Mouse (Mus musculus): ENCODE measurements around the gene Gm17660.

The Gm17660 gene

DNA sequence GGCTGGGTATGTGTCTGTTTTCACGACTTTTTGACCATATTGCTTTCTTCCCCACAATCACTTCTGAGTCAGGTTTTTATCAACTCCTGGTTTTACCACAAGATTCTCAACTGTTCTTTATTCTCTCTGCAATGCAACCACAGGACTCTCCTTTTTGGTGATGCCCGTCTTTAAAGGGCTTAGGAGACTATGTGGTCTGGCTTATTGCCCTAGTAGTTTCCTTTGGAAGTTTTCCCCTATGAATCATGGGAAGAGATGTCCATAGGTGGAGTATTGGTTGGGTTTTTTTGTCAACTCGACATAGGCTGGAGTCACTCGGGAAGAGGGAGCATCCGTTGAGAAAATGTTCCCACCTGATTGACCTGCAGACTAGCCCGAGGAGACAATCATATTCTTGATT, 3.3 kb upstream of the Gm17660 start:
- no peak for DNase-seq (ENCODE audit: low spot score in 2 of 2)

GRCm38 (mm10) chr5:104076361-104076760, 1.0 kb downstream of the Gm17660 start:
- DNase-seq (ENCODE audit: low spot score in 2 of 2), result no peak

DNA sequence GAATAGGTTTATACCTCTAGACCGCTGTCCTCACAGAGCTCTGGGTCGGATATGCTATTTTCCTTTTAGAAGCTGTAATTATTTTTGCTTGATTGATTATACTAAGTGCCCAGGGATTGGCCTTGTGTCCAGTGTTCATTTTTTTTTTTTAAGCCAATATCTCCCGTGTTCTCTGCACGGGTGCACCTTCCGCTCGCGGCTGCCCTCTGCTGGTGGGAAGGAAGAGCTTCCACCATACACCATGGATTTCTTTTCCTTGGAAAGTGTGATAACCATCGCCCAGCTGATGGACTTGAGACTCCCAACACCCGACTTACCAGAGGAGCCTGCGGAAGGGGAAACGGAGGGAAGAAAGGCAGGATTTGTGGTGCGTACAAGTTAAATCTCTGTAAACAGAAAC, 3.0 kb downstream of the Gm17660 start:
- DNase-seq (ENCODE audit: low spot score in 2 of 2), result peak; percentile 46 to 50

DNA sequence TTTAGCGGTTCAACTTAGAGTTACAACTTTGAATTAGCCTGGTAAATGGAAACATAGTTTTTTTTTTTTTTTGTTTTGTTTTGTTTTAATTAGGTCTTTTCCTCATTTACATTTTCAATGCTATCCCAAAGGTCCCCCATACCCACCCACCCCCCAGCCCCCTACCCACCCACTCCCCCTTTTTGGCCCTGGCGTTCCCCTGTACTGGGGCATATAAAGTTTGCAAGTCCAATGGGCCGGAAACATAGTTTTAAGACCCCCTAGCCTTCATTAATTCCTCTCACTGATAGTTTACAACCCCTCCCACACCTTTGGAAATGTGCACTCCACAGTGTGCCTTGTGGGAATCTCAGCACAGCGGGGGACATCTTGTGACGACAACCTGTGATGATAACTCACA, 3.8 kb downstream of the Gm17660 start:
- no peak for DNase-seq (ENCODE audit: low spot score in 2 of 2)

GRCm38 (mm10) chr5:104072272-104072886, 5.0 kb downstream of the Gm17660 start:
- no peak for DNase-seq (ENCODE audit: low spot score in 2 of 2)

DNA sequence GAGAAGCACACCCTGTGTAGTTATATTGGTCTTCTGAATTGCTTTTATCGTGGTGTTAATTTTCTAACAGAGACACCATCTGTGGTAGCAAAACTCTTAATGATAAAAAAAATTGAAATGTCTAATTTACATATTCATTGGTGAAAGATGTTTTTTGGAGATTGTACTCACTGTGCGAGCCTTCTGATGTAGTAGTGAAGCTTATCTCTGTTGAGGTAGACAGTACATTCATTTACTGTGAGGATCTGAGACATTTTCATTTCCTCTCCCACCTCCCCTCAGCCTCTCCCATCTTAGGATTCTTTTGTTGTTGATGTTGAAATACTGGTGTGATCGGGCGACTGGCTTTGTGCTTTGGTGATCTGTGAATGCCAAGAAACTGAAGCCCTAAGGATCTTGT, 6.4 kb downstream of the Gm17660 start:
- no peak for DNase-seq (ENCODE audit: low spot score in 2 of 2)

- DNase-seq (ENCODE audit: low spot score in 2 of 2), result peak in 1 of 2 experiments; percentile 15
Observed at GRCm38 (mm10) chr5:104068751-104069150, 8.7 kb downstream of the Gm17660 start.

GRCm38 (mm10) chr5:104062773-104063551, 14.4 kb downstream of the Gm17660 start:
- DNase-seq (ENCODE audit: low spot score in 2 of 2), result no peak

- DNase-seq (ENCODE audit: low spot score in 2 of 2), result no peak
Observed at GRCm38 (mm10) chr5:104061936-104062772, 15.3 kb downstream of the Gm17660 start.

GRCm38 (mm10) chr5:104060429-104060828, 17.0 kb downstream of the Gm17660 start:
- DNase-seq (ENCODE audit: low spot score in 2 of 2), result no peak

DNA sequence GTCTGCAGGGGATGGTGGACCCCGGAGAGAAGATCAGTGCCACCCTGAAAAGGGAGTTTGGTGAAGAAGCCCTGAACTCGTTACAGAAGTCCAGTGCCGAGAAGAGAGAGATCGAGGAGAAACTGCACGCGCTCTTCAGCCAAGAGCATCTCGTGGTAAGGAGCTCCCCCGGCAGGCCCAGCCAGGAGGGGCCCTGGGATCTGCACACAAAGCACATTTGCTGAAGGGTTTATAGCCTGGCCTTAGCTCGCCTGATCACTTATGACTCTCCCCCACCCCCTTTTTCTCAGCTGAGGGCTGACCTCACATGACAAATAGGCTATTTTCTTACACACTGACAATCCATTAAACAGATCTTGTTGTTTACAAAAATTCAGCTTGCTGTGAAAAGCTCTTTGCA, 17.8 kb downstream of the Gm17660 start:
- DNase-seq (ENCODE audit: low spot score in 2 of 2), result no peak

DNA sequence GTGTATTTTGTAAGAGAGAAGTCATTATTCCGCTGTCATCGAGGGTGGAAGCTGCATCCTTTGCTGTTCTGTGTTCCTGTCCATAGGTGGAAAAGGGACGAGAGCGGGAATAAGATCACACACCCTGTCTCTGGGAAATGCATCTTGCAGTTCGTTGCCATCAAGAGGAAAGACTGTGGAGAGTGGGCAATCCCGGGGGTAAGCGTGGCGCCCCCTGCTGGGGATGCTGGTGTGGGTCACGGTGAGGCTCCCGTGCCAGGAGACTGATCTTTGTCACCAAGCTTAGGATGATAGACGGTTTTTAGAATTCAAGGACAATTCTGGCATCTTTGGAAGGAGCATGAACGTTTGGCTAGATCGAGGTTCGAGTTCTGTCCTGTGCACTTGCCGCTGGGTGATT, 19.4 kb downstream of the Gm17660 start:
- DNase-seq (ENCODE audit: low spot score in 2 of 2), result peak in 1 of 2 experiments; percentile 43

GRCm38 (mm10) chr5:104056295-104056694, 21.1 kb downstream of the Gm17660 start:
- DNase-seq (ENCODE audit: low spot score in 2 of 2), result no peak

GRCm38 (mm10) chr5:104055816-104056215, 21.6 kb downstream of the Gm17660 start:
- DNase-seq (ENCODE audit: low spot score in 2 of 2), result no peak

DNA sequence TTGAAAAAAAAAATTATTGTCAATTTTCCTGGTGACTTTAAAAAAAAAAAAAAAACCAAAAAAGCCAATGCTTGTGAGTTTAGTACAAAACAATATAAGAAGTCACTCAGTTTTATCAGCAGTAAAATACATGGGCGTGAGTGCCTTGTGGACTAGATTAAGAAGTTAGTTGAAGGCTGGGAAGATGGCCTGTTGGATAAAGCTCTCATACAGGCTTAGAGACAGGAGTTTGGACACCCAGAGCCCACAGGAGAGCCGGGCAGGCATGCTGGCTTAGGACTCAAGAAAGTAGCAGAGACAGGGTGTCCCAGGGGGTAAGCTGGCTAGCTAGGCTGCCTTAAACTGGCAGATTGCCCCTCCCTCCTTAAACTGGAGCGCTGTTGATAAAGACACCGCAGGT, 22.5 kb downstream of the Gm17660 start:
- no peak for DNase-seq (ENCODE audit: low spot score in 2 of 2)

DNA sequence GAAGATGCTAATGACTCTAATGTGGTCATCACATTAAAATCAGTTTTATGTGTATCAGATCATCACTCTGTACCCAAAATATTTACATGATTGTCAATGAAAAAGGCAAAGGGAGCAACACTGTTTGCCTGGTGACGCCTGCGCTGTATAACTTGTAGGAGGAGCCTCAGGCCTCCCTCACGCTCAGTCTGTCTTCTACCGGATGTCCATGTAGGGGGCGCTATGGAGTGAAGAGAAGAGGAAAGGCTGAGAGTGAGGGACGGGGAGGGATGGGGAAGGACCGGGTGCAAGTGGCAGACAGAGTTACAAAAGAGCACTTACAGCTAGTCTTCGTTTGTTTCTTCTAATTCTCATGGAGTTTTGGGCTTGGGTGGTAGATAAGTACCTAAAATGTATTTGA, 24.5 kb downstream of the Gm17660 start:
- DNase-seq (ENCODE audit: low spot score in 2 of 2), result no peak

DNA sequence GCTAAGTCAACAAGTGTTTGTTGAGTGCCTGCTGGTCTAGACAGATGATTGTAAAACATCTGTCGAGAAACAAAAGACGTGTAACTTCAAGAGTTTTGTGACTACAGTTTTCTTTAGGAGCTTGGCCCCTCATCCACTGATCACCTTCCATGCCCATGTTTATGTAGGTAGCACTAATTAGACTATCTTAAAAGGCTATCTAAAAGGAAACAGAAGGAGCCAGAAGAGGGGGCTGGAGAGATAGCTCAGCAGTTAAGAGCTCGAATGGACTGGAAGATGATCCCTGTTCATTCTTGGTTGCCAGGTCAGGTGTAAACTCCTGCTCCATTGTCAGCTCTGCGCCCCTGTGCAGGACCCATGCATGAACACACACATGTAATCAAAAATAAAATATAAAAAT, 29.3 kb downstream of the Gm17660 start:
- no peak for DNase-seq (ENCODE audit: low spot score in 2 of 2)

DNA sequence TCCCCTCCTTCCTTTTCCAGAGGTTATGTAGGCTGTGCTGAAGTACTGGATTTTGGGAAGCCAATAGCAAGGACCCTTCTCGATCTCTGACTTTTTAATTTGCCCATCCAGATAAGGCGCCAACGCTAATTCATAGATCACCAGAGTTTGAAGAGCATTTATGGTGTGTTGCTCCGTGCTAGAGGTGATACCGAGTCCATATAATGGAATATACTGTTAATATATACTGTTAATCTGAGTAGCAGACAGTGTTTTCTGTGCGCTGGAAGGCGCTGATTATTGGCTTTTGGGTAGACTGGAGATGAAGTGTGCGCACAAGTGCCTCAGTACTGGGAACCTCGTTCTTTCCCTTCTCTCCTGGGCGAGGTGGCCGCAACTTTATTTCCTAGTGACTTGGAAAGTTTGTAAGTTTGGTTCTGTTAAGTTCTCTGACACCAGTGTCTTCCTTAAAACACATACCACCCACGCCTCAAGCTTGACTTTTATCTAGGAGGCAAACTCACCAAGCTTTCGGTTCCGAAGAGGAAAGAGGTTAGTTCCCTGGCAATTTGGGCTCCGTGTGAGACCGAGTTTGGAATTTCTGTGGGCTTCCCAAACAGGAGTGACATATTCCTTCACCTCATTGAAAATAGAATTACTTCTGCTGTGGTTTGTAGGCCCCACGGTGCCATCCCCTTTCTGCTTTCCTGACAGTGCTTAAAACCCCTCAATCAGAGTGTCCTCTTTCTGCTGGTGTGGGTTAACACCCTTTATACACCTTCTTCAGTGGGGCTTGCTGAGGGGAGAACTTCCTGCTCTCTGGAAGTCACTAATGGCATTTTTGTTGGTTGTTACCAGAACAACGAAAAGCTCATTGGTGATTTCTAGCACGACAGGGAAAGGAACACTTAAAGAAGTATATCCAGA, 30.0 kb downstream of the Gm17660 start:
- no peak for DNase-seq (ENCODE audit: low spot score in 2 of 2)

- DNase-seq (ENCODE audit: low spot score in 2 of 2), result peak; percentile 93 to 95
Observed at GRCm38 (mm10) chr5:104046256-104047199, 30.9 kb downstream of the Gm17660 start, which contains the start of gene Nudt9. Gene Nudt9 (plus strand): TSS chr5:104046306.

DNA sequence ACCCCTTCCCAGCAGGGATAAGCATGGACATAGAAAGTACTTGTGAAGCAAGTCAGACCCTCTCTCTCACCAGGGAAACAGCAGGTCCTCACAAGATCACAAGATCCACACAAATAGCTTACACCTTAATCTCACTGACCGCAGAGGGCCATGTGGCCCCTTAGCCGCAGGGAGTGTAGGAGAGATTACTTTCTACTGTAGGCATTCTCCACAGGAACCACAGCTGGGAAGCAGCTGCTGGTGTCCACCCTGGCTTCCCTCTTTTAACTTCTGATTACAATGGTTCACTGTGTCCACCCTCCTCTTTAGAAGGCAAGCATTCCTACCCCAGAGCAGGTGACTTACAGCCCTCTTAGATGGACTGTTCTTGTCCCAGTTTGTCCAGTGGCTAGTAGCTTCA, 33.7 kb downstream of the Gm17660 start:
- DNase-seq (ENCODE audit: low spot score in 2 of 2), result no peak

Measured in frontal cortex, postnatal 25 days (tissue).